Mouse (Mus musculus) C2C12 (cell line): ENCODE results near the gene Kctd13.

Experiments
- CTCF ChIP-seq: IDR thresholded peaks from one replicate; pipeline ENCODE4 v1.5.1; 2011; ENCODE audit not compliant: control insufficient read depth, insufficient read depth, insufficient read length
- MAX ChIP-seq: IDR thresholded peaks from one replicate; pipeline ENCODE4 v1.6.1; 2011; ENCODE audit warnings: mild to moderate bottlenecking, control low read depth
- MYOD1 ChIP-seq: IDR thresholded peaks from one replicate; pipeline ENCODE4 v1.6.1; 2011; ENCODE audit warnings: low read depth; ENCODE audit not compliant: control insufficient read depth, insufficient read length
- MYOG ChIP-seq: IDR thresholded peaks from one replicate; pipeline ENCODE4 v1.6.1; 2011; ENCODE audit not compliant: control insufficient read depth, insufficient read length; ENCODE audit errors: extremely low read depth
- USF1 ChIP-seq: IDR thresholded peaks from one replicate; pipeline ENCODE4 v1.6.1; 2011; ENCODE audit warnings: low read depth, mild to moderate bottlenecking, control low read depth, moderate library complexity

GRCm38 (mm10) chr7:126965568-126965967 lies 36.9 kb downstream of the Kctd13 start:
- no peak for TF ChIP-seq CTCF
- TF ChIP-seq MYOD1 = no peak
- no peak for TF ChIP-seq MYOG
- no peak for TF ChIP-seq USF1
- TF ChIP-seq MAX = no peak
